Mouse (Mus musculus) left cerebral cortex, postnatal 14 days (tissue): ENCODE measurements at regions not wholly inside any gene's neighbourhood (a gene's known extent, or its start where the extent isn't known, plus 50 kb on each side); places are given as distances from the start of the nearest gene placed in this dataset.

Experiments
- DNase-seq, 2 experiments: peaks; one replicate each; pipeline ENCODE4 v3.0.0; 2021 to 2022; ENCODE audit warnings: low spot score in 2 of 2, mixed read lengths in 1 of 2
- intact Hi-C: fragments of 180-260 bp; cut with DNase I; formaldehyde crosslinking; loops from one replicate; pipeline ENCODE4 v1.15.1; 2025

DNA sequence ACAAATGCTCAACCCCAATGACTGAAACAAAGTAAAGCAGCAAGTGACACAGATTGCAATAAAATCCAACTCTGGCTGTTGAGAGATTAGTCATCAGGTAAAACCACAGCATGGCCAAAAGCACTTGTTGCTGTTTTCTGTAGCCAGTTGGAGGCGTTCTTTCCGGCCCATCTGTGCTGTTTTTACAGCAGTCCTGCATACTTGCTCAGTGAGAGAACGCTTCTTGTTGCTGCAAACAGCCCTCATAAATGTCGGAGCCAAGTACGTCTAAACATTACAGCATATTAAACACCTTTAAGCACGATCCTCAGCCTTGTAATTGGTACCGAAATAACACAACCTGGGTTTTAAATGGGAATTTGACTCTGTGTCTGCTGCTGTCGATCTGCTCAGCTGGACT is 65.6 kb upstream of the Hs3st3a1 start:
- peak; percentile 14 to 27 for DNase-seq
- intact Hi-C loops, result no loop called here

DNA sequence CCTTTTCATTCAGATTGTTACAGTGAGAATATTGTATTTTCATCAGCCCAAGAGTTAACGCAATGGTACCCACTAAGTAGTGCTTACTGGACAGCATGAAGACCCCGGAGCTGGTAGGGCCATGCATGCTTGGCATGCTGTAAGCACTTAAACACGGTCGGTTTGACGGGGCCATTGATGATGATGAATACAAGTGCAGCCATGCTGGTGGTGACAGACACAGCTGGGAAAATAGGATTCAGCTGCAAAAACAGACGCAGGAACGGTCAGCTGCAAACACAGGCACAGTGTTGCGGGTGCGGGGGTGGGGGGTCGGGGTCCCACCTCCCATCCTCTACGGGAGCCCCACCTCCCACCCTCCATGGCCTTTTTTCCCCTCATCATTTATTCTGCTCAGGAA is 99.7 kb upstream of the Hs3st3a1 start:
- intact Hi-C loops, result no loop called here
- DNase-seq, result no peak

DNA sequence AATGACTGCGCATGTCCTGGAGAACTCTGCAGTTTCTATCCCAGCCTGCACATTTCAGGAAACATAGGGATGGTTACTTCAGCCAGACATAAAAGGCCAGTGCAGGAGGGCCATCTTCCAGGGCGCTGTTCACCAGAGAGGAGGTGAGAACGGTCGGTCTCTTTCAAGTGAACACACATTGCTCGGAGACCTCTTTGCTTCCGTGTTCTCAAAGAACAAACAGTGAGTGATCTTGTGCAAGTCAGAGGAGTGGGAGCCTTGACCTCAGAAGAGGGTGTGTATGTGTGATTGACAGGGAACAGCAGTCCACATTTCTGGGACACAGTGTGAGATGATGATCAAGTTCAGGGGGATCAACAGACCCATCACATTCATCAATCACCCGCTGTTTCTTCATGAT is 102.7 kb upstream of the Hs3st3a1 start:
- intact Hi-C loops, result no loop called here

DNA sequence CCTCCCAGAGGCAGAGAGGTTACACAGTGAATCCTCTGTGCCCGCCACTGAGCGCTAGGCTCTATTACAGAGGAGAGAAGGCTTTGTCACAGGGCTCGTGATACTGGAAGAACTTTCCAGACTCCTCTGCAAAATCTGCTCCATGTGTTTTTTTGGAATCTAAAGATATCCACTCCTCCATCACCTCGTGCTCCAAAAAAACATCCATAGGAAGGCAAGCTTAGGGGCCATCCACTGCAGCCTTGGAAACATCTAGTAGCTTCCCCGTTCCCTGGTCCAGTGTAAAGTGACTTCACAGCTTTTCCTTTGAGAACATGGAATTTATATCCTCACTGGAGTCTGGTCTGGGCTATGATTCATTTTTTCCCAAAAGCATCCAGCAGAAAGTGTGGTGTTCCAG is 103.3 kb upstream of the Hs3st3a1 start:
- DNase-seq, result peak; percentile 41 to 74
- intact Hi-C loops, result no loop called here

More for the DNA sequence above, 102.7 kb upstream of the Hs3st3a1 start:
- no peak for DNase-seq

DNA sequence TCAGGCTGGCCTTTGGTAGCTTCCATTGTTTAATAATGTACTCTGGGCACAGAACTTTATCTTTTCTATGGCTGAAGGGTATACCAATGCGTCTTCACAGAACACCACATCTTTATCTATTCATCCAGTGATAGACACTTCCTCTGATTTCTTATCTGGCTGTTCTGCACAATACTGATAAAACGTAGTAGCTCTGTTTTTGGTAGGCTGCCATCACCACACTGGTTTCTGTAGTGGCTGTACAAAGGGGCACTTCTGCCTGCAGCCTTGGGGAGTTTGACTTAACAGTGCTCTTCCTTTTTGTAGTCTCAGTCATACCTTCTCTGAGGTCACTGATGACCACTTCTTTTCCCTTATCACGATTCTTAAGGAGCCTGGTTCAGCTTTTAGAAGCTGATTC is 106.0 kb upstream of the Hs3st3a1 start:
- intact Hi-C loops, result no loop called here
- no peak for DNase-seq

DNA sequence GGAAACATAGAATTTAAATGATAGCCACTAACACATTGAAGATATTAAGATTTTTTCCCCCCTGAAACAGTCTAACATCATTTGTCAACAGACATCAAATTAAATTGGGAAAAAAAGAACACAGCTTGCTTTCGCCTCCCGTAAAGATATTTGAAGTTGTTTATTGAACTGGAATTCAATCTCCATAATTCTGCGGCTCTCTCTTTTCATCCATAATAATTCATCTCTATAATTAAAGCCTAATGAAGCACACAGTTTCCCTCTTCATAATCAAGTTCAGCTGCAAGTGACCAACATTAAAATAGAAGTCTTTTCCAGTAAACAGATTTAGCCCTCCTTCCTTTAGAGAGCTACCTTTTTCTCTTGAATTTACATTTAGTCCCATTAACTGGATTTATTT is 107.4 kb upstream of the Hs3st3a1 start:
- intact Hi-C loops, result no loop called here
- no peak for DNase-seq

DNA sequence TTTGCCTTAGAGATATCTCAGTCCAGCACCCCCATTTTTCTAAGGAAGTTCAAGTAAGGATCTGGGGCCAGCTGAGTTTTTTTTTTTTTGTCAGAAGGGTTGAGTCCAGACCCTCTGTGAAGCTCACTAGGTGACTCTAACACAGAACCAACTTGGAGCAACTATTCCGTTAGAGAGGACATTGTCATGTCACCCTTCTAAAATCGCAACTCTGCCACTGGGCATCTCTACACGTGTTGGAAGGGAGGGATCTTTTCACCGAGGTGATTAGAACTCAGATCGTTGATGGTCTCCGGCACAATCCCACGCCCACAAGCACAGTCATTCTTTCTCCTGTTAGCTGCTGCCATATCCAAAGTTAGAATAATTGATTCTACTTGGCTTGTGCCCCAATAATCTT is 108.5 kb upstream of the Hs3st3a1 start:
- intact Hi-C loops, result no loop called here
- DNase-seq, result no peak

DNA sequence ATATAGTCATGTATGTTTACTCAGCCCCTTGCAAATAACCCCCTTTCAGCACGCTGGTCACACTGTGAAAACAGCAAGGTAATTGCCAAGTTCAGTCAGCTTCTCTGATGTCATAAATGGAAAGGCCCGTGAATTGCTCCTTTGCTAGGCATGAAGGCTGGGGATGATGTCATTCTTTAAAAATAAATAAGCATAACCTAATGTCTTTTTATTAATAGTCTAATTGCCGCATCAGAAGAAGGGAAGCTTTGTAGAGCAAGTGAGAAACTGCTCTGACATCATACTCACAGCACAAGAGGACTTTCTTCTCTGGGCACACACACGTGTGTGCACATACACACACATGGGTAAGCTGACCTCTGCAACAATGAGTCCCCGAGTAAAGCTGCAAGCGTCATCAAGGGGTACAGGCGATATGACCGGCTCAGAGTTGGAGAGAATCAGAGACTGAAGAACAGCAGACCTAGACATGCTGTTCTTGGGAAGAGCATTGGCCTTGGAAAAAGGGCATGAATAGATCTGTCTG is 113.2 kb upstream of the Hs3st3a1 start:
- intact Hi-C loops, result no loop called here
- no peak for DNase-seq

DNA sequence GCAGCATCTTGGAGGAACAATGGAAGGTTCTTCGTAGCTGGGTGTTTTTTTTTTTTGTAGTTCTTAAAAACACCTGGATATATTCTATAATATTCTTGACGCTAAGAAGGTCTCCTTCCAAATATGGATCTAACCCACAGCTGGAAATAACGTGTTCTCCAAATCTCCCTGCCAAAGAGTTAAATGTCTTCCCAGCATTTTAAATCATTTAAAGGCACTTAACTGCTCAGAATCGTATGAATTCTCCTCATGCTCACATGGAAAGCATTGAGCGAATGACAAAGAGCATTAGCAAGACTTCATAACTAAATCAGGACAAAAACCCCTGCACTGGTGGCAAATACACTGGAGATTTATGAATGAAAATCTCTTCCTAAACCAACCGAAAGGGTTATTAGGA is 117.7 kb upstream of the Hs3st3a1 start:
- intact Hi-C loops, result no loop called here
- no peak for DNase-seq

DNA sequence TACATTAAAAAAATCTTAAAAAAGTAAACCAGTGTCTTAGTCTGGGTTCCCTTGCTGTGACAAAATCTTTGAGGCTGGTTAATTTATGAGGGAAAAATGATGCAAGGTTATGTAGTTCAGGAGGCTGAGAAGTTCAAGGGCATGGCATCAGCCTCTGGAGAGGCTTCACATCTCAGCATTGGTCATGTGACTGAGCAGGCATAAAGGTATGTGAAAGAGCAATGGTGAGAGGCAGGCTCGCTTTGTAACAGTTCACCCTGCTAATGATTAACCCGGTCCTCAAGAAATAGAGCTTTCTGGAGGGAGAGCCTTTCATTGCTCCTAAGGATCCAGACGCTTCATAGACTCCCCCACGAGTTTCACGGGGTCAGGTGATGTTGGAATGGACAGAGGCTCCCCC is 120.1 kb upstream of the Hs3st3a1 start:
- no peak for DNase-seq
- intact Hi-C loops, result no loop called here

DNA sequence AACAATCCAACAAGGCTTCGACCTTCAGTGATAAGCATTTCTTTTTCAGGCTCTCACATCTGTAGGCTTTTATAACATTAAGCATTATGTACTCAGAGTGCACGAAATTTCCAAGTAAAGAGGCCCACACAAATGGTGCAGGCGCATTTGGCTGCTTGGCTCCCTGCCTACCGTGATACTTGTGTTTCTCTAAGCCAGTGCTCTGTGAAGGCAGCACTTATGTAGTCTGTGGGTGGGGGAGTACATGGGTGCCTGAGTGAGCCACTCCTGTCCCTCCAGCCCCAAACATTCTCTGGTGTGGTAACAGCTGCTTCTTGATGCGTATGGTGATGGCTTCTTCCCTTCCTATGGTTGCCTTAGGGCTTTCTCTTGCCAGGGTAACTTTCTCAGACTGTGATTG is 121.9 kb upstream of the Hs3st3a1 start:
- peak in 1 of 2 experiments; percentile 20 for DNase-seq
- intact Hi-C loops, result no loop called here

DNA sequence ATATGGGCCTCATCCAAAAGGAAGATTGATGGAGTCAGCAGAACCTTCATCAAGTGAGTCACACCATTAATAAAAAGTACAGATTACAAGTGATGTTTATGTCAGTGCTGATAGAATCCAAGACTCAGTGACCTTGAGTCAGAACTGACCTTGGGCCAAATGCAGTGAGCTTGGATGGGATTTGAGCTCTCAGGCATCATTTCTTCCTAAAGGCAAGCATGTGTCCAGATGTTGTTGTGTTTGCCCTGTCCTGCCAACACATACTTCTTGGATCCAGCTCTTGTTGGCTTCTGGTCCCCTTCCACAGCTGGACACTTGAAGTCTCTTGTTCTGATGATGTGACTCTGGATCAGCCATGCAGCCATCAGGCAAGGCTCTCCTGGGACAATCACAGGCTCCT is 125.3 kb upstream of the Hs3st3a1 start:
- intact Hi-C loops, result no loop called here
- no peak for DNase-seq

DNA sequence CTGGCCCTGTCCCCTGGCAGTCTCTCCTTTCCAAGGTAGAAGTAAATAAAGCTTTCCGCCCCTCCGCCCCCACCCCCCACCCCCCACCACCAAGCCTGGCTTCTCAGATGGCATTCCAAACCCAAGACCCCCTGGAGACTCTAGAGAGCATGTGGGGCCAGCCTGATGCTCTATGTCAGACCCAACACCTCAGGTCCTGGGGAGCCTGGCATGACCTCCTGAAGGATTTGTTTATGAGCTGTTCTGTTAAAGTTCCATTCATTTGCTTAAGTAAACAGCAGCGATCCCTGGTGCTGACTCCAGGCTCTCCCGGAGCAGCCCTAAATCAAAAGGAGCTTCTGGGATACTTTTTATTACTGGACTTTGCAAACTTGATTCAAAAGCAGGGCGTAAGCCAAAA is 137.3 kb upstream of the Hs3st3a1 start:
- no peak for DNase-seq
- intact Hi-C loops, result no loop called here

DNA sequence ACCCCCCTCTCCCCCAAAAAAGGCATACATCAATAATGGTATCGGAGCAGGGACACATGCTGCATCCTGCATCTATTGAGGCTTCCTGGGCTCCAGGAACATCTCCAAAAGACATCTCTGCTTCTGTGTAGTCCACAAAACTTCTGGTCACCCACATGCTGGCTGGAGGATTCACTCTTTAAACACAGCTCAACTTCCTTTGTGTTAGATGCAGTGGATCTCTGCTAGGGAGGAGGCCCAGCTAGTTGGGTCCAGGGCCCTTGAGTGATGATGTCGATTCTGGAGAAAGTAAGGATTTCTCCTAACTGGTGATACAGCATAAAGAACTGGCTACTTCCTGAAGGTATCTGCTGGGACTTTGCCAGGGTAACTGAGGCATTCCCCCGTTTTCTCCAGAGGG is 146.9 kb upstream of the Hs3st3a1 start:
- intact Hi-C loops, result no loop called here
- no peak for DNase-seq

DNA sequence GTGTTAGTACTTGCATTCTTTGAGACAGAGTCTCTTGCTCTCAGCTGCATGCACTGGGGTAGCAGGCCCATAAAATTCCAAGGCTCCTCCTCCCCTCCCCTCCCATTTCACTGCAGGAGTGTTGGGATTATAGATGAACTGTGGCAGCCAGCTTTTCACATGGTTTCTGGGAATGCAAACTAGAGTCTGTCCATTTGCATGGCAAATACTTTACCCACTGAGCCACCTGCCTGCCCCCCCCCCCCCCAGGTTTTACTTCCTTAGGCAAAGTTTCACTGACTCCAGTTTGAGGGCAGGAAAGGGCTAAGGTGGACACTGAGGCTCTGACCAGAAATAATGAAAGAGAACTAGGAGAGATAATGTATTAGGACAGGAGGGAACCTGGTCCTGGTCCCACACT is 147.6 kb upstream of the Hs3st3a1 start:
- intact Hi-C loops, result no loop called here

DNA sequence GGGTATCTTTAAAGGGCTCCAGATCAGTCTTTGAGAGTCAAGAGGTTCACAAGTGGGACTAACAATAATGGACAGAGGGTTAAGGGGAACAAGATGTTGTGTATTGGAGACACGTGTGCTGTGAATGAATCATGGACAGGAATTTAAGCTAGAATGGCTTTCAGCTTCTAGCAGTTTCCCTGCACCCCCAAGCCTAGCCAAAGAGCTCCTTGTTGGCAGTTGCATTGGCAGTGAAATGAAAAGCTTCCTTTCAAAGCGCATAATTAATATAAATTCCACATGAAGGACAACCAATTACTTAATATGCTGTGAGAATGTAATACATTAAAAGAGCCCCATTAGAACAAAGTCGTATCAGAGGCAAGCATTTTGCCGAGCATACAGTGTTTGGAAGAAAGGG is 153.4 kb upstream of the Hs3st3a1 start:
- DNase-seq, result no peak
- intact Hi-C loops, result no loop called here

More for the DNA sequence above, 147.6 kb upstream of the Hs3st3a1 start:
- no peak for DNase-seq

DNA sequence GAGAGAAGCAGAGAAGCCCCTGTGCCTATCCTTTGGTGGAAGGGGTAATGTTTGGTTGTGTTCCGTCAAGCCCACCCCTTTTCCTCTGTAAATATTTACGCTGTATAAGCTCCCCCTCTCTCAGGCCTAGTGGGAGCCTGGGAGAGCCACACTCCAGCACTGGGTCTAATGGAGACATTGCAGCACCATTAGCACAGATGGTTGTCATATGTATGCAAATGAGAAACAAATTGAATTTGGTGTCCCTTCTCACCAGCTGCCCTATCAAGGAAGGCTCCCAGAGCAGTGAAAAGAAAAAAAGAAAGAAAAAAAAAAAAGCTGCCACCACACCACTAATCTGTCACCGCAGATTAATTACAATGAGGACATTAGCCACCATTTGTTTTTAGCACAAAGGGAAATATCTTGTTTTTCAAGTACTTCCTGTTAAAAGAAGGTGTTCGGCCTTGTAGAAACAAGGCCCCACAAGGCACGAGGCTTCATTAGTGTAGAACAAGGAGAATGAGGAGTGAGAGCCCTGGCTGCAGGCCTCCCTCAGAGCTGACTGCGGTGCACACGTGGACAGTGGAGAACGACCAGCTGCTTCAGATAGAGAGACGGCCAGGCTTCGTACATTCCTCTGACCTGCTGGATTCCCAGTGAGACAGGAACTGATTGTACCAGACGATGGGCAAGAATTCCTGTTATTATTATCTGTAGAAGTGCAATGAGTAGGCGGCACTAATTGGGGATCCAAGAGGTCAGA is 156.7 kb upstream of the Hs3st3a1 start:
- intact Hi-C loops, result no loop called here
- DNase-seq, result no peak

DNA sequence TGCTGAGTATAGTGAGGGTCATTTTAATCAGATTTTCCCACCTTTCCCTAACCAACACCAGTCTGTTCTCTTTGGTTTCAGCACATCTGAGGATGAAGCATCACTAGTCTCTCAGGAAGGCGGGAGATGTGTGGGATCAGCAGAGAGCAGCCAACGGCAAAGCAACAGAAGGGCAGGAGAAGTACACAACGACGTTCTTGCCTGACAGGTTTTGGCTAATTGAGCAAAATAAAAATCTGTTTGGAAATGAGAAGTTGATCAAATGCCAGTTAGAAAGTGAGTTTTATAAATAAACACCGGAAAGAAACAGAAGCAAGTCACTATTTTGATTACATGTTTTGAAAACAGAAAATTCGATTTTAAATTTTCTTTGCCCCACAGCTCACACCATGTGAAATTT is 161.4 kb upstream of the Hs3st3a1 start:
- intact Hi-C loops, result no loop called here

DNA sequence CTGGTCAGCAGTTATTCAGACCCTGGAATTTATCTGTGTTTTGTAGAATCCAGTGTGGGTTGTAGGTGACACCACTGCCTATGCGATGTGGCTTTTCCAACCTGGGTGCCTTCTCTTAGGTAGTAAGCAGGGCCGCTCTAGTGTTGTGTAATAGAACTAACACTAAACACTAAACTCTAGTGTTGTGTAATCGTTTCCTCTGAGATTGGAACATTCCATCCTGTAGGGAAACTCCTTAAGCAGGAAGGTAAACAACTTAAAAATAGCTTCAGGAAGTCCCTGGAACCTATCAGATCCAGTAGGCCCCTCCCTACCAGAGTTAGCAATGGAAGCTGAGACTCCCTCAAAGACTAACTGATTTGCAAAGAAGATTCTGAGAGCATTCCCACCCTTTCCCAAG is 161.9 kb upstream of the Hs3st3a1 start:
- intact Hi-C loops, result no loop called here
- no peak for DNase-seq

More for the DNA sequence above, 161.4 kb upstream of the Hs3st3a1 start:
- no peak for DNase-seq

DNA sequence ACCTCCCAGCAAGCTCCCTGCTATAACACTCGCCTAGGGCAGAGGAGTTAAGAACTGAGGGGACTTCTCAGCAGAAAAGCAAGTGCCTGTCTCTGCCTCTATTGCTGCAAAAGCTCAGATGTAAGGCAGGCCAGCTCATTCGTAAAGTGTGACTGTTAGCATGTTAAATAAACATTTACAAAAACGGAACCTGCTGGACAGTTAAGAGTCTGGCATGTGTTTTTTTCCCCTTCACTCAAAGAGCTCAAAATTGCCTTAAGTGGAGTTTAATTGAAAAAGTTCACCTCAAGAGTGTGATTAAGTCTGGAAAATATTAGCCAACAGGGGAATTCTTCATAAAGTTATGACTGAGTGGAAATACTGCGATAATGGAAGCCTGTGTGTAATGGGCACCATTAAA is 167.0 kb upstream of the Hs3st3a1 start:
- intact Hi-C loops, result no loop called here
- DNase-seq, result no peak

DNA sequence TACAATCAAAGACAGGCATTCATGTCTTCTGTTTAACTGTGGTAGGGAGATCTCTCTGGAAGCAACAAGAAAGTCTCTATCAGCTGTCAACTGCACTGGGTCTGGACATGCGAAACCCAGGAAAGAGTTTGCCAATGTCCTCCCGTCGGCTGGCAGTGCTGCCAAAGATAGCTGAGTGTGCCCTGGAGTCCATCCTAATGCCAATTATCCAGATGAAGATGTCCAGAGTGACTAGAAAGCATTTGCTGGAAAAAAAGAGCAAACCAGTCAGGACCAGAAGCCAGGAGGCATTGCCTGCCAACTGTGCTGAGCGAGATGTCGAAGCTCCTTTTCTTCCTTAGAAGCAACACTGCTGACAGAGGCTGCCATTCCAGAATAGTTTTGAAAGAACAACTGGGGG is 167.6 kb upstream of the Hs3st3a1 start:
- intact Hi-C loops, result no loop called here
- peak in 1 of 2 experiments; percentile 2 for DNase-seq
